Mouse (Mus musculus) heart, postnatal 14 days (tissue): ENCODE data around the gene Kremen1. TPM values are rescaled to one million over a fixed set of nuclear protein-coding genes. Genes with fewer than 3 reads are reported as not detected.

Experiments used
- DNase-seq, 2 experiments: peaks; one replicate each; pipeline ENCODE4 v3.0.0; 2021 to 2022
- intact Hi-C: fragments of 180-260 bp; cut with DNase I; formaldehyde crosslinking; loops from one replicate; pipeline ENCODE4 v1.15.1; 2025
- total RNA-seq, 2 experiments: library from RNA; stranded (reverse); gene quantifications; 2 replicates each; pipeline ENCODE4 v1.2.3; 2021

Gene Kremen1
- total RNA-seq, 2 experiments from 2014 or later = 69.9 to 70.5 TPM

GRCm38 (mm10) chr11:5242158-5242557, 19.2 kb downstream of the Kremen1 start:
- intact Hi-C loops = no loop called here

DNA sequence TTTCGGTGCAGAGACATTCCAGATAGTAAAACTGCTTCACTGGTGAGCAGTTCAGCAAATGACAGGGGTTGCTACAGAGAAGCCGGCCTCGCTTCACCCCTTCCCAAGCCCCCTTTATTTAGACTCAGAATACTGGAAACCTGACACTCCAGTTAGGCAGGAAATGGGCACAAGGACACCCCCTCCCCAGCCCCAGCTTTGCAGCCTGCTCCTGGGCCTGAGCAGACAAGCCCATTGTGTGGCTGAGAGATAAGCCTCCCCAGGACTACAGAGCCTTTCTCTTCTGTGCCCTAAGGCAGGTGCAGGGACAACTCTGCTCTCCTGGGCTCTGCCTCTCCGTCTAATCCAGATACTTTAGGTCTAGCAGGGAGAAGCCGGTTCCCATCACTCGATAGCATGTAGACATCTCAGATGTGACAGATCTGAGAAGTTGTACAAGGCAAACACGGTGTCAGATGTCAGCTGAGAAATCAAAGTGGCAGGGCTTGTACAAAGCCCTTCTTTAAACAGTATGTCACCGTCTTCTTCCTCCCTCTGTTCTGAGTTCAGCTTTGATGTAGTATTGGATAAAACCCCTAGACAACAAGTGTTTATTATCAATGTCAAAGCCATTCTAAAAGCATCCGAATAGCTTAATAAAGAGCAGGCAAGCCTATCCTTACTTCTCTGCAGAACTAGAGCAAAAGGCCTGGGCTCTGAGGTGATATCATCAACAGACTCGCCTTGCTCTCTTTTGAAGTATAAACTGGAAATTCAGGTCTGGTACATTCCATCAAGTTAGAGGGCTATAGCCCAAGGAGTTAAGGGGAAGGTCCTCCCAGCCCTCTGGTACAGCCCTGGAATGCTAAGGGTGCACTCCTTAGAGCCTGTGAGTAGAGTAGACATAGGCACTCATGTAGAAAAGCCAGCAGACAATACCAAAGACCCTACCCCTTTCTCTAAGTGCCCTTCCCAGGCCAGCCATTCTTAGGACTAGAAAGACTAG, 21.4 kb downstream of the Kremen1 start:
- no peak for DNase-seq
- intact Hi-C loops = no loop called here

More at GRCm38 (mm10) chr11:5242158-5242557, 19.2 kb downstream of the Kremen1 start:
- no peak for DNase-seq

GRCm38 (mm10) chr11:5219910-5220447, 41.4 kb downstream of the Kremen1 start:
- intact Hi-C loops = no loop called here
- DNase-seq = no peak

- intact Hi-C loops = no loop called here
- DNase-seq = no peak
Observed at GRCm38 (mm10) chr11:5219371-5219770, 42.0 kb downstream of the Kremen1 start.

- intact Hi-C loops = no loop called here
- no peak for DNase-seq
Observed at GRCm38 (mm10) chr11:5215401-5216187, 45.8 kb downstream of the Kremen1 start.

GRCm38 (mm10) chr11:5214483-5215040, 46.8 kb downstream of the Kremen1 start:
- intact Hi-C loops = no loop called here
- DNase-seq = no peak

DNA sequence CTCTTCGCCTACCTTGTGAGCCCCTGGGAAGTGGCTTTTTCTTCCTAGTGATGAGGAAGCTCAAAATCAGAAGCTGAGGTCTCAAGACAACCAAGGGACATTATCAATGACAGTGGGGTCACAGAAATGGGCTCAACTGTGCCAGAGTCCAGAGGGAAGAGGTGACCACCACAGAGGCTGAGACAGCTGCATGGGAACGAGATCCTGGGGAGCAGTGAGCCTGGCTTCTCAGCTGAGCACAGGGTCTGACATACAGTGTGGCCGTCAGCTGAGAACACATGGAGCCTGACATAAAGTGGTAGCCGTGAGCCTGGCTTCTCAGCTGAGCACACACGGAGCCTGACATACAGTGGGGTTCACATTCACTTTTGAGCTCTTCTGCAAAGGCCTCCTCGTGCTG, 58.3 kb downstream of the Kremen1 start:
- intact Hi-C loops = no loop called here
- DNase-seq = no peak

GRCm38 (mm10) chr11:5201799-5202680, 59.3 kb downstream of the Kremen1 start:
- intact Hi-C loops = no loop called here
- no peak for DNase-seq

DNA sequence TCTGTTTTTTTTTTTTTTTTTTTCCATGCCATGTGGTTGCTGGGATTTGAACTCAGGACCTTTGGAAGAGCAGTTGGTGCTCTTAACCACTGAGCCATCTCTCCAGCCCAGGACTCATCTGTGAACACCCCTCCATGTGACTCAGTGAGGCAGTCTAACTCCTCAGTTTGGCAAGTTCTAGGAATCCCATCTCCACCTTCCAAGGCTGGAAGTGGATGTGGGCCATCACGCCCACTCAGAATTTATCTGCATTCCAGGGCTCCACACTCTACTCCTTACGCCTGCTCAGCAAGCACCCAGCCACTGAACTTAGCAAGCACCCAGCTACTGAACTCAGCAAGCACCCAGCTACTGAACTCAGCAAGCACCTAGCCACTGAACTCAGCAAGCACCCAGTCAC, 61.5 kb downstream of the Kremen1 start:
- no peak for DNase-seq
- intact Hi-C loops = no loop called here

GRCm38 (mm10) chr11:5197068-5197467, 64.3 kb downstream of the Kremen1 start:
- intact Hi-C loops = no loop called here
- DNase-seq = no peak

GRCm38 (mm10) chr11:5196583-5196982, 64.8 kb downstream of the Kremen1 start:
- intact Hi-C loops = no loop called here

GRCm38 (mm10) chr11:5193576-5193881, 67.8 kb downstream of the Kremen1 start:
- intact Hi-C loops = loop anchor here (5.0 kb wide), 1 partner anchor 69 kb away; the partner anchor contains the start of gene Kremen1
- no peak for DNase-seq

More at GRCm38 (mm10) chr11:5196583-5196982, 64.8 kb downstream of the Kremen1 start:
- no peak for DNase-seq

DNA sequence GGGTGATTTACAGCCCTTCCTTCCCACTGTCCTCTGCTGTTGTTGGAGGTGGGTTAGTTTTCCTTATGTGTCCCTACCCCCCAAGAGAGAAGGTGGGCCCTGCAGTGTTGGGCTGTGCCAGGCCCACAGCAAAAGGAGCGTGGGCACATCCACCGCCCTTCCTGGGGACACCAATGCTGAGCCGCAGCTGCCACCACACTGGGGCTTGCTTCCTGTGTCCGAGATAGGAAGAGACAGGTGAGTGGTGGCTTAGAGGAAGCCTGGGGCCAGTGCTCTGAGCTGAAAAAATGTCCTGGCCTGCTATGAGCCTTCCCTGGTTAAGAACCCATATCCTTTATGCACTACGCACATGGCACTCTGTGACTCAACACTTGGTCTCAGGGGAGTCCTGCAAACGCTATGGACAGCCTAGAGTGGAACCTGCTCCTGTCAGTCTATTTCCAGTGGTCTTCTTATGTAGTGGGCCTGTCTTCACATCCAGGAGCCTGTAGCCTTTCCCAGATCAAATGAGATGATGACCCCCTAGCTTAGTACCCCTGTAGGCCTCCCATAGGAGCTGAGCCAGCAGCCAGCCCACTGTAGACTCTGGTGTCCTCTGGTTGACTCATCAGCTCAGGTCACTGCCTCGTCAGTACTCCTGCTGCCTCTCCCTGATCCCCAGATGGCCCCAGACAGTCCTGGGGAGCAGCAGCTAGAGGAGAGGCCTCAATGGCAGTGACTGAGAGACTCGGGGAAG, 68.3 kb downstream of the Kremen1 start:
- DNase-seq = no peak
- intact Hi-C loops = loop anchor here (5.0 kb wide), 1 partner anchor 69 kb away; the partner anchor contains the start of gene Kremen1

DNA sequence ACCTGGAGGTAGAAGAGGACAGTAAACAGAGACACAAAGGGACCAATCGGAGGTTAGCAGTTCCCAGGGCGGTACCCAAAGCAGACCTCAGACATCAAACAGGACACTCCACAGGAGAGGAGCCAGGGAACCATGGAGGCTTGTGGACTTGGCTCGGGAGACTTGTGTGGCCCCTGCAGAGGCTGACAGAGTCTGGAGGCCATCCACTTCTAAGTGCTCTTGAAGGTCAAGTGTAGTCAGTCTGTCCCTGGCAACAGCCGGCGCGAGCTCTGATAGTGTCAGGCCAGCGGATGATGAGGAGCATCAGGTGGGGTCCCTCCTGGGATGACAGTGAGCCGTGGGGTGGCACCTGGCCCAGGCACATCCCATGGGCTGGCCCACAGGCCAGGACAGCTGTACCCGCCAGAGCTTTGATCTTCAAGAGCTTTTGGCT, 69.3 kb downstream of the Kremen1 start:
- peak; percentile 53 to 62 for DNase-seq
- intact Hi-C loops = loop anchor here (5.0 kb wide), 1 partner anchor 70 kb away; the partner anchor contains the start of gene Kremen1

- no peak for DNase-seq
- intact Hi-C loops = no loop called here
Observed at GRCm38 (mm10) chr11:5189239-5189933, 72.0 kb downstream of the Kremen1 start.

- intact Hi-C loops = no loop called here
- DNase-seq = no peak
Observed at GRCm38 (mm10) chr11:5188170-5188569, 73.2 kb downstream of the Kremen1 start.

DNA sequence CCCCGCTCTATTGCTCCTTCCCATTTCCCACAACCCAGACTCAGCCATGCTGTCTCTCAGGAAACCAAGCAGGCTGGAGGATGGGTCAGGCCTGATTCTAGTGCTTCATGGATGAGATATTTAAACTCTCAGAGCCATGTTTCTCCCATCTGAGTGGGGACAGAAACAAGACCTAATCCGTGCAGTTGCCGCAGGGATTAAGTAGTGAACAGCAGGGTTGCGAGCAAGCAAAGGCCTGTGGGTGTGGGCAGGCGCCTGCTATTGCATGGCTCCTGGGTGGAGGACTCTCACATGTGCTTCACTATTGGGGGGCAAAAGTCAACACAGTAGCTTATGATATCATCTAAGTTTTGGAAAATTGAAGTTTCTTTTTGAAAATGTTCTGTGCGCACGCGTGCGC, 76.5 kb downstream of the Kremen1 start:
- intact Hi-C loops = loop anchor here (5.0 kb wide), 1 partner anchor 292 kb away; no protein-coding TSS in a partner anchor
- no peak for DNase-seq

GRCm38 (mm10) chr11:5184250-5184649, 77.1 kb downstream of the Kremen1 start:
- no peak for DNase-seq
- intact Hi-C loops = loop anchor here (5.0 kb wide), 1 partner anchor 293 kb away; no protein-coding TSS in a partner anchor
